Mouse (Mus musculus): Measurements from ENCODE around the gene Cyp4f40. TPM values are rescaled to one million over a fixed set of nuclear protein-coding genes. Genes with fewer than 3 reads are reported as not detected.

The Cyp4f40 gene
- polyA plus RNA-seq, 1 experiment: not detected

DNA sequence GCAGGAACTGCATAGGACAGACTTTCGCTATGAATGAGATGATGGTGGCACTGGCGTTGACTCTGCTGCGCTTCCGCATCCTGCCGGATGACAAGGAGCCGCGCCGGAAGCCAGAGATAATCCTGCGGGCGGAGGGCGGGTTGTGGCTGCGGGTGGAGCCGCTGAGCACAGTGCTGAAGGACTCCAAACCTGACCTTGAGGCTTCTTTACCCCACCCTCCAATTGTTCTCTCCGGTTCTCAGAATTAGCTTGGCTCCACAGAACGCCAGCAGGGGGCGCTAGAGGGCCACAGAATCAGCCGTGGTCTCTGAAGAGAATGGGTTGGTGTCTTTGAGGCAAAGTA, 23.8 kb upstream of the Cyp4f40 start:
- H3K4me3 ChIP-seq (replicated peaks; ENCODE audit: control insufficient read depth, low read depth, low read length): no peak overlapping the region
- no peak overlapping the region for H3K27ac ChIP-seq (ENCODE audit: control insufficient read depth, insufficient read depth, low read depth, low read length, poor library complexity)
- no peaks in the 10 kb centered on the region; the same call in 1 of the 2 replicates for H3K4me1 ChIP-seq (ENCODE audit: control insufficient read depth, insufficient read depth, low read length)
- 2% methylated on average over 17 of the region's 17 CpGs for WGBS
- TF ChIP-seq CTCF (IDR thresholded peaks at IDR 0.05; ENCODE audit: control insufficient read depth, insufficient read depth, low read length) (peak; percentile 87), POLR2A (IDR thresholded peaks at IDR 0.05; ENCODE audit: borderline replicate concordance, control insufficient read depth, low read depth, low read length) (no peak)

DNA sequence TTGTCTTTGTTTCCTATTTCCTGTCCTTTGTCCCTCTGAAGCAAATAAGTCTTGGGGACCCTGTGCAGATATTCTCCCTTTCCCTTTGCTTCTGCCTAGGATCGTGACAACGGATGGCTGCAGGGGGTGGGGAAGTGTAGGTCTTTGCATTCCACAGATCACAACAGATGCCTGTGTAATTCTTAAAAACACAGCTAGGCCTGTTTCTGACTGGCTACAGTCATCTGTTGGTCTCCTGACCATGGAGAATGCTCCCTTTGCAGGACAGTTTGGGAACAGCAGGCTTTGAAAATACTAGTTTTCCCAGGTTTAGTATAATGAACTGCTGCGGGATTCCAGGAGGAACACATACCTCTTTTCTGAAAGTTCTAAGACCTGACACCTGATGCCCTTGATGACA, 22.4 kb upstream of the Cyp4f40 start:
- 55% methylated on average over 3 of the region's 3 CpGs for WGBS

DNA sequence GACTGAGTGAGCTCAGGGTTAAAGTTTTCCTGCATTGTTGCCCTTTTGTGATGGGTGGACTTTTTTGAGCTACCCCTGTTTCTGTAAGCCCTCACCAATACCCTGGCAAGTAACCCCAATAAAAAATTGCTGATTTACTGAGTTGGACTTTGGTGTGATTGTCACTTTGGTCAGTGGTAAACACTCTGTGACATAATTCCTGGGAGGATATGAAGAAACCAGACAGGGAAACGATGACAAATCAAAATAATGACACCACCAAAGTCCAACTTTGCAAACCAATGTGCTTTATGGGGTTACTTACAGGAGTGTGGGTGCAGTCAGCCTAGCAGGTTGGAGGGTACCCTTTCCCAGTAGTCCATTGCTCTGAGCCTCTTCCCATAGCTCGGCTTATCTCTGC, 21.5 kb upstream of the Cyp4f40 start:
- TF ChIP-seq CTCF (IDR thresholded peaks at IDR 0.05; ENCODE audit: control insufficient read depth, insufficient read depth, low read length) (no peak), POLR2A (IDR thresholded peaks at IDR 0.05; ENCODE audit: borderline replicate concordance, control insufficient read depth, low read depth, low read length) (no peak)
- Histone ChIP-seq H3K4me3 (replicated peaks; ENCODE audit: control insufficient read depth, low read depth, low read length) (no peak overlapping the region), H3K27ac (ENCODE audit: control insufficient read depth, insufficient read depth, low read depth, low read length, poor library complexity) (no peak overlapping the region), H3K4me1 (ENCODE audit: control insufficient read depth, insufficient read depth, low read length) (no peaks in the 10 kb centered on the region; the same call in 1 of the 2 replicates)
- WGBS: 58% methylated on average over 2 of the region's 2 CpGs

More for the DNA sequence above, 22.4 kb upstream of the Cyp4f40 start:
- H3K4me3 ChIP-seq (replicated peaks; ENCODE audit: control insufficient read depth, low read depth, low read length): no peak overlapping the region
- TF ChIP-seq CTCF (IDR thresholded peaks at IDR 0.05; ENCODE audit: control insufficient read depth, insufficient read depth, low read length) (no peak), POLR2A (IDR thresholded peaks at IDR 0.05; ENCODE audit: borderline replicate concordance, control insufficient read depth, low read depth, low read length) (no peak)
- no peak overlapping the region for H3K27ac ChIP-seq (ENCODE audit: control insufficient read depth, insufficient read depth, low read depth, low read length, poor library complexity)
- no peaks in the 10 kb centered on the region; the same call in 1 of the 2 replicates for H3K4me1 ChIP-seq (ENCODE audit: control insufficient read depth, insufficient read depth, low read length)

DNA sequence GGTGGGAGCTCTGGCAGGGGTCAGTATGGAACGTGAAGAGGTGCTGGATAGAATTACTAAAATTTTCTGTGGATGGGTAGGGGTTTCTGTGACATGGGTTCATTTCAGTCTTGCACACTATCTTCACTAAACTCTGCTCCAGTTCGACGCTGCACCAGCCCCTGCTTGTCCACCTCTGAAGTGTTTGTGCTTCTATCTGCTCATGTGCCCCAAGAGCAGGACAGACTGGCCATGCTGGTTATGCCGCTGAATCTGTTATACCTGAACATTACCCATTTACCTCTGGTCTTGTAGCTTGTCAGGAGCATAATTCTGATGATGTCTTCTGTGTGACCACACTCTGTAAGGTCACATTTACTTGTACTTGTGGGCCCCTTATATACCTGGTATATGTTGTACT, 12.1 kb upstream of the Cyp4f40 start:
- no peak for TF ChIP-seq POLR2A (IDR thresholded peaks at IDR 0.05; ENCODE audit: borderline replicate concordance, control insufficient read depth, low read depth, low read length)
- TF ChIP-seq CTCF (IDR thresholded peaks at IDR 0.05; ENCODE audit: control insufficient read depth, insufficient read depth, low read length): no peak
- H3K4me1 ChIP-seq (ENCODE audit: control insufficient read depth, insufficient read depth, low read length): no peaks in the 10 kb centered on the region
- WGBS: 81% methylated on average over 4 of the region's 4 CpGs
- H3K27ac ChIP-seq (ENCODE audit: control insufficient read depth, insufficient read depth, low read depth, low read length, poor library complexity): no peak overlapping the region
- H3K4me3 ChIP-seq (replicated peaks; ENCODE audit: control insufficient read depth, low read depth, low read length): no peak overlapping the region

GRCm38 (mm10) chr17:32653860-32654259, 4.8 kb upstream of the Cyp4f40 start:
- 82% methylated on average over 4 of the region's 4 CpGs for WGBS
- Histone ChIP-seq H3K4me3 (replicated peaks; ENCODE audit: control insufficient read depth, low read depth, low read length) (no peak overlapping the region), H3K4me1 (ENCODE audit: control insufficient read depth, insufficient read depth, low read length) (no peaks in the 10 kb centered on the region), H3K27ac (ENCODE audit: control insufficient read depth, insufficient read depth, low read depth, low read length, poor library complexity) (no peak overlapping the region)
- TF ChIP-seq POLR2A (IDR thresholded peaks at IDR 0.05; ENCODE audit: borderline replicate concordance, control insufficient read depth, low read depth, low read length) (no peak), CTCF (IDR thresholded peaks at IDR 0.05; ENCODE audit: control insufficient read depth, insufficient read depth, low read length) (no peak)

- no peaks in the 10 kb centered on the region for H3K4me1 ChIP-seq (ENCODE audit: control insufficient read depth, insufficient read depth, low read length)
- H3K27ac ChIP-seq (ENCODE audit: control insufficient read depth, insufficient read depth, low read depth, low read length, poor library complexity): no peak overlapping the region
- 47% methylated on average over 3 of the region's 3 CpGs for whole genome bisulfite sequencing
- no peak overlapping the region for H3K4me3 ChIP-seq (replicated peaks; ENCODE audit: control insufficient read depth, low read depth, low read length)
- TF ChIP-seq CTCF (IDR thresholded peaks at IDR 0.05; ENCODE audit: control insufficient read depth, insufficient read depth, low read length) (no peak), POLR2A (IDR thresholded peaks at IDR 0.05; ENCODE audit: borderline replicate concordance, control insufficient read depth, low read depth, low read length) (no peak)
Measured at GRCm38 (mm10) chr17:32657041-32657440, 1.7 kb upstream of the Cyp4f40 start.

GRCm38 (mm10) chr17:32658246-32658645, 454 bp upstream of the Cyp4f40 start:
- WGBS: 79% methylated on average over 1 of the region's 1 CpGs
- H3K4me3 ChIP-seq (replicated peaks; ENCODE audit: control insufficient read depth, low read depth, low read length): no peak overlapping the region
- no peaks in the 10 kb centered on the region for H3K4me1 ChIP-seq (ENCODE audit: control insufficient read depth, insufficient read depth, low read length)
- no peak for TF ChIP-seq POLR2A (IDR thresholded peaks at IDR 0.05; ENCODE audit: borderline replicate concordance, control insufficient read depth, low read depth, low read length)
- no peak for TF ChIP-seq CTCF (IDR thresholded peaks at IDR 0.05; ENCODE audit: control insufficient read depth, insufficient read depth, low read length)
- no peak overlapping the region for H3K27ac ChIP-seq (ENCODE audit: control insufficient read depth, insufficient read depth, low read depth, low read length, poor library complexity)

DNA sequence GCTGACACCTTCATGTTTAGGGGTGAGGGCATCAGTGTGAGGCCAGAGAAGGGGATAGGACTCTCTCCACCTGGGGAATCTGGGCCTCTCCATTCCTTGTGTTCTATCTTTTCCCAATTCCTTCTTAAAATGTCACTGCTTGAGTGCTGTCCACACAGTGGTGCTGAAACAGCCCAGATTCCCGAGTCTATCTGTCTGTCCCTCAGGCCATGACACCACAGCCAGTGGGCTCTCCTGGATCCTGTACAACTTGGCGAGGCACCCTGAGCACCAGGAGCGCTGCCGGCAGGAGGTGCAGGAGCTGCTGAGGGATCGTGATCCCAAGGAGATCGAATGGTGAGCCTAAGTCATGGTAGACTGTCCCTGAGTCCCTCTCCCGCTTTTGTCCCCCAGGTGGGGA, 15.3 kb downstream of the Cyp4f40 start:
- Histone ChIP-seq H3K27ac (ENCODE audit: control insufficient read depth, insufficient read depth, low read depth, low read length, poor library complexity) (no peak overlapping the region), H3K4me1 (ENCODE audit: control insufficient read depth, insufficient read depth, low read length) (no peaks in the 10 kb centered on the region), H3K4me3 (replicated peaks; ENCODE audit: control insufficient read depth, low read depth, low read length) (no peak overlapping the region)
- 50% methylated on average over 7 of the region's 7 CpGs for WGBS
- TF ChIP-seq CTCF (IDR thresholded peaks at IDR 0.05; ENCODE audit: control insufficient read depth, insufficient read depth, low read length) (no peak), POLR2A (IDR thresholded peaks at IDR 0.05; ENCODE audit: borderline replicate concordance, control insufficient read depth, low read depth, low read length) (no peak)

DNA sequence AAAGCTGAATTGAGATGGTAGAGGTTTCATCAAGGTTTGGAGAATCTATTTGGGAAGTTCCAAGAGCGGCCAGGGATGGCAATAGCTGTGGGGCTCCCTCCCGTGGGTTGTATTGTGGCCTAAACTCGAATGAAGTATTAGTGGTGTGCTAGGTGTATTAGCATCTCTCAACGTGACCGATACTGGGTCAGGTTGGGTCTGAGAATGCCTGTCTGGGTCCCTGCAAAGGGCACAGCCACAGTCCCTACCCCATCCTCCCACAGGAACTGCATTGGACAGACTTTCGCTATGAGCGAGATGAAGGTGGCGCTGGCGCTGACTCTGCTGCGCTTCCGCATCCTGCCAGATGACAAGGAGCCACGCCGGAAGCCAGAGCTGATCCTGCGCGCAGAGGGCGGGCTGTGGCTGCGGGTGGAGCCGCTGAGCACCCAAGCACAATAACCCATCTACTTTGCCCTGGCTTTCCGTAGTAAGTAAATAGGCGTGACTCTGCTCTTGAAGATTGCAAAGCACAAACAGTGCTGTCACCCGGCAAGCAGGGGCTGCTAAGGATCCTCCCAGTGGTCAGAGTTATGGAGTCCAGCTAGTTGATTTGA, 17.4 kb downstream of the Cyp4f40 start:
- H3K4me1 ChIP-seq (ENCODE audit: control insufficient read depth, insufficient read depth, low read length): no peaks in the 10 kb centered on the region
- TF ChIP-seq CTCF (IDR thresholded peaks at IDR 0.05; ENCODE audit: control insufficient read depth, insufficient read depth, low read length) (no peak), POLR2A (IDR thresholded peaks at IDR 0.05; ENCODE audit: borderline replicate concordance, control insufficient read depth, low read depth, low read length) (no peak)
- WGBS: 37% methylated on average over 21 of the region's 21 CpGs

More for the DNA sequence above, 17.4 kb downstream of the Cyp4f40 start:
- Histone ChIP-seq H3K4me3 (replicated peaks; ENCODE audit: control insufficient read depth, low read depth, low read length) (no peak overlapping the region), H3K27ac (ENCODE audit: control insufficient read depth, insufficient read depth, low read depth, low read length, poor library complexity) (no peak overlapping the region)
